Mouse (Mus musculus): ENCODE measurements around the gene Rassf6. TPM values are rescaled to one million over a fixed set of nuclear protein-coding genes. Genes with fewer than 3 reads are reported as not detected.

Rassf6 gene
- polyA plus RNA-seq, 1 experiment from 2014 or later, result 0.27 TPM

DNA sequence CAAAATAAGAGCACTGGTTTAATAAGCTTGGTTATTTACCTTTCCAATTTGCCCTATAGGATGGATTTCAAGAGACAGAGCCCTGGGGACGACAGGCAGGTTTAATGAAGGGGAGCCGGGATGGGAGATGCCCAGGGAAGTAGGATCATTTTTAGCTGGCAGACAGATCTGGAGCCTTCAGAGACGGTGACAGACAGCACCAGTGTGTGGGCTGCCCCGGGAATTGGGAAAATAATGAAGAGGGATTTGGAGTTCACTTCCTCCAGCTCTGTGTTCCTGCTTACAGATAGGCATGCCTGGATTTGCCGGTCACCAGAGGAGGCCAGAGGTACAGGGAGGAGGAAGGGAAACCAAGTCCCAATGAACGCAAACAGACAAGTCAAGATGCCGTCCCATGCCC is 5.6 kb downstream of the Rassf6 start:
- no peak for DNase-seq (ENCODE audit: low spot score, missing footprints)
- H3K9me3 ChIP-seq (ENCODE audit: control insufficient read depth, low read length), result no peaks in the 10 kb centered on the region
- WGBS, result 85% methylated on average over 7 of the region's 7 CpGs
- no peaks in the 10 kb centered on the region for H3K4me1 ChIP-seq (ENCODE audit: control insufficient read depth, insufficient read depth, low read length)
- ATAC-seq (ENCODE audit: low FRiP score), result no peak
- no peak overlapping the region for H3K4me3 ChIP-seq (ENCODE audit: low read depth, low read length)
- no peaks in the 10 kb centered on the region for H3K27me3 ChIP-seq (ENCODE audit: control insufficient read depth, insufficient read depth, low read length)
- no peak overlapping the region for H3K4me2 ChIP-seq
- H3K36me3 ChIP-seq (ENCODE audit: control insufficient read depth, insufficient read depth, low read length), result no peaks in the 10 kb centered on the region
- no peak overlapping the region for H3K9ac ChIP-seq (ENCODE audit: low read length)
- H3K27ac ChIP-seq (ENCODE audit: low read depth, low read length), result no peak overlapping the region

DNA sequence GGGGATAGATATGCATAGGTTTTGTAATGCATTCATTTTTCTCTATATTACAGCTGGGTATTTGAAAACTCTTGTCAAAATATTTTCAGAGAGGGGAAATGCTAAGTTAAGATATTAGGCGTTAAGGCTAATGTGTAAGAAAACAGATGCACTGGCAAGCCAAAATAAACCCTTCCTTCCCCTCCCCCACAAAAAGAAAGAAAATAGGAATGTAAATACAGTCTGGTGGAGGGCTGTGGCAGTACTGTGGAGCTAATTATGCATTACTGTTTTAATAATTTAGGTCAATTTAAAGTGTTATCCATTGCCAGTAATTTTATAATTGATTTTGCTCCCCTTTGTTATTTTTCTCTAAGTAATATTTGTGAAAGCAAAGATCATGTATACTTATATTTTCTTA is 11.9 kb downstream of the Rassf6 start:
- Histone ChIP-seq H3K4me3 (ENCODE audit: low read depth, low read length) (no peak overlapping the region), H3K27ac (ENCODE audit: low read depth, low read length) (no peak overlapping the region), H3K9me3 (ENCODE audit: control insufficient read depth, low read length) (no peaks in the 10 kb centered on the region), H3K4me1 (ENCODE audit: control insufficient read depth, insufficient read depth, low read length) (no peaks in the 10 kb centered on the region), H3K36me3 (ENCODE audit: control insufficient read depth, insufficient read depth, low read length) (no peaks in the 10 kb centered on the region), H3K9ac (ENCODE audit: low read length) (no peak overlapping the region), H3K4me2 (no peak overlapping the region), H3K27me3 (ENCODE audit: control insufficient read depth, insufficient read depth, low read length) (no peaks in the 10 kb centered on the region)
- no peak for ATAC-seq (ENCODE audit: low FRiP score)
- no peak for DNase-seq (ENCODE audit: low spot score, missing footprints)
- 72% methylated on average over 1 of the region's 1 CpGs for WGBS

DNA sequence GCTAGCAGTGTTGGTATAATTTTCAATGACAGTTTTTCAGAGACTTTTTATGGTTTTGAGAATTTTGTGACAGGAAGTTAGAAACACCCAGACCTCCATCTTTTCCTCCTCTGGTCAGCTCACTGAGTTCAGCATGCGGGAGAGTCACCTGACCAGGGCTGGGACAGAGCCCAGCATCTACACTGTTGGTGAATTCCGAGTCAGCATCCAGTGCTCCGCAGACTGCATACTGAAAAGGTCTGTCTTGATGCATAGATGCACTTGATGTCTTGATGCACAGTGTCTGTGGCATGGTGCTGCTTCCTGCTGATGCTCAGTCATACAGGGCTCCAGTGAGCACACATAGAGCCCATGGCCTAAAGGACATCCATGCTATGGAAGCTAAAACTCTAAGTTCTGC is 12.4 kb downstream of the Rassf6 start:
- H3K4me2 ChIP-seq, result no peak overlapping the region
- H3K36me3 ChIP-seq (ENCODE audit: control insufficient read depth, insufficient read depth, low read length), result no peaks in the 10 kb centered on the region
- DNase-seq (ENCODE audit: low spot score, missing footprints) (no peak), ATAC-seq (ENCODE audit: low FRiP score) (no peak)
- 84% methylated on average over 3 of the region's 3 CpGs for WGBS
- no peak overlapping the region for H3K4me3 ChIP-seq (ENCODE audit: low read depth, low read length)
- H3K27me3 ChIP-seq (ENCODE audit: control insufficient read depth, insufficient read depth, low read length), result no peaks in the 10 kb centered on the region
- H3K9ac ChIP-seq (ENCODE audit: low read length), result no peak overlapping the region
- no peak overlapping the region for H3K27ac ChIP-seq (ENCODE audit: low read depth, low read length)
- no peaks in the 10 kb centered on the region for H3K4me1 ChIP-seq (ENCODE audit: control insufficient read depth, insufficient read depth, low read length)
- H3K9me3 ChIP-seq (ENCODE audit: control insufficient read depth, low read length), result no peaks in the 10 kb centered on the region

DNA sequence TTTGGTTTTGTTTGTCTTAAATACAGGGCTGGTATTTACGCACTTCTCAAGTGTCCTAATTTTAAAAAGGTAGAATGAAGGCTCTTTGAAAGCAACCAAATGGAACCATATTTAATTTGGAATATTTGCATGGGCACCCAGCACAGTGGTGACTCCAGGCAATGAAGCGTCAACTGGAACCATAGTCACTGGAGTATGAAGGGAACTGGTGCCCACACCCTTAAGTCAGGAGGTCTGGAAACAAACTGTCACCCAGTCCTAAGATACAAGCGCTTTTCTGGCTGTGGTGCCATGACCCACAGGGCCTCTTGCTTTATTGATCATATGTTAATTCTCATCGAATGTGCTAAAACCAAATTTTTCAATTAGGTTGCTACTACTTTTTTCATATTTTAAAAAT is 13.0 kb downstream of the Rassf6 start:
- no peaks in the 10 kb centered on the region for H3K4me1 ChIP-seq (ENCODE audit: control insufficient read depth, insufficient read depth, low read length)
- no peak overlapping the region for H3K4me3 ChIP-seq (ENCODE audit: low read depth, low read length)
- no peaks in the 10 kb centered on the region for H3K9me3 ChIP-seq (ENCODE audit: control insufficient read depth, low read length)
- no peaks in the 10 kb centered on the region for H3K27me3 ChIP-seq (ENCODE audit: control insufficient read depth, insufficient read depth, low read length)
- H3K27ac ChIP-seq (ENCODE audit: low read depth, low read length), result no peak overlapping the region
- 95% methylated on average over 4 of the region's 4 CpGs for WGBS
- H3K4me2 ChIP-seq, result no peak overlapping the region
- no peaks in the 10 kb centered on the region for H3K36me3 ChIP-seq (ENCODE audit: control insufficient read depth, insufficient read depth, low read length)
- DNase-seq (ENCODE audit: low spot score, missing footprints), result no peak
- H3K9ac ChIP-seq (ENCODE audit: low read length), result no peak overlapping the region
- ATAC-seq (ENCODE audit: low FRiP score), result no peak

DNA sequence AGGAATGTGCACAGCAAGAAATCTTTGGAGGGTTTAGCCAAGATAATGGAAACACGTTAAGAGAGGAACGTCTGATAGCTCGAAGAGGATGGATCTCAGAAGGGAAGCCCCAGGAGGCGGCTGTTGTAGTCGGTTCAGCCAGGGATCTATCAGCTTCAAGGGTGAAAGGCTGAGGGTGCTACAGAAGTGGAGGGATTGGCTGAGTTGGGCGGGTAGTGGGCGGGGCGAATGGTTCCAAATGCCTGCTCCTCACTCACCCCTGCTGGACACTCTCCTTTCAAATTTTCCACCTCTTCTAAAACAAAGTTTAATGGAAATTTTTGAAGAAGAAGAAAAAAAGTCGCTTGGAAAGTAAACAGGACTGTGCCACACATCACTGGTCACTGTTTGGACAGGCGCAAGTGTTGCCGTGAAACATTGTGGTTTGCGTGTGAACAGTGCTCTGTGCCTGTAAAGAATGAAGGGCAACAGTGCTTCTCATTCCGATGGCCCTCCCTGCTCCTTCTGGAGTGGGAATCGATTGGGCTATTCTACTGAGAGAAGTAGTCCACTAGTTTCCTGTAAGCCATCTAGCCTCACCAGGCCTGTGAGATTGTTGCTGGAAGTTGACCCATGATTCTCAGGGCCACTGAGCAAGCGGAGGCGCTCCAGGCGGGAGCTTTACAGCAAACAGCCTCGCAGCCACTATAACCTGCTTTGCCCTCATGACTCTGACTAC is 15.6 kb downstream of the Rassf6 start:
- no peak overlapping the region for H3K4me2 ChIP-seq
- no peaks in the 10 kb centered on the region for H3K36me3 ChIP-seq (ENCODE audit: control insufficient read depth, insufficient read depth, low read length)
- ATAC-seq (ENCODE audit: low FRiP score), result no peak
- no peak overlapping the region for H3K9ac ChIP-seq (ENCODE audit: low read length)
- no peak for DNase-seq (ENCODE audit: low spot score, missing footprints)
- no peaks in the 10 kb centered on the region for H3K27me3 ChIP-seq (ENCODE audit: control insufficient read depth, insufficient read depth, low read length)
- no peaks in the 10 kb centered on the region for H3K9me3 ChIP-seq (ENCODE audit: control insufficient read depth, low read length)
- H3K4me1 ChIP-seq (ENCODE audit: control insufficient read depth, insufficient read depth, low read length), result no peaks in the 10 kb centered on the region
- H3K4me3 ChIP-seq (ENCODE audit: low read depth, low read length), result no peak overlapping the region
- 75% methylated on average over 18 of the region's 18 CpGs for WGBS
- no peak overlapping the region for H3K27ac ChIP-seq (ENCODE audit: low read depth, low read length)

DNA sequence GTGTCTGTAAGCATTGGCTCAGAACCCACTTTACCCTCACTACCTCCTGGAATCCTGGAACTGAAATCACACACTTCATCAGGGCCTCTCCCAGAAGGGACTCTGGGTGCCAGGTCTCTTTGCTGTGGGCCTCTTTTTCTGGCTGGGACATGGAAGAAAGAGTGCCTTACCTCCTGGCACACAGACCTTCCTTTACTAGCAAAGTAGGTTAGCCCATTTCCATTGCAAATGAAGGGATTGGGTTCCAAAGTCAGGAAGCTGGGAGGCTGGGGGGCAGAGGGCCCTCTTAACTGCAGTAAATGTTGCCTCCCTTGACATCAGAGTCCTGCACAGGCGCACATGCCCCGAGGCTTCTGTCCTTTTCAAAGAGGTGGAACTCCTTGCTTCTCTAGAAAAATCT is 17.2 kb downstream of the Rassf6 start:
- Histone ChIP-seq H3K27ac (ENCODE audit: low read depth, low read length) (no peak overlapping the region), H3K4me2 (no peak overlapping the region), H3K9ac (ENCODE audit: low read length) (no peak overlapping the region), H3K36me3 (ENCODE audit: control insufficient read depth, insufficient read depth, low read length) (no peaks in the 10 kb centered on the region), H3K4me1 (ENCODE audit: control insufficient read depth, insufficient read depth, low read length) (no peaks in the 10 kb centered on the region), H3K9me3 (ENCODE audit: control insufficient read depth, low read length) (no peaks in the 10 kb centered on the region), H3K4me3 (ENCODE audit: low read depth, low read length) (no peak overlapping the region), H3K27me3 (ENCODE audit: control insufficient read depth, insufficient read depth, low read length) (no peaks in the 10 kb centered on the region)
- ATAC-seq (ENCODE audit: low FRiP score) (no peak), DNase-seq (ENCODE audit: low spot score, missing footprints) (no peak)
- 86% methylated on average over 2 of the region's 2 CpGs for WGBS

DNA sequence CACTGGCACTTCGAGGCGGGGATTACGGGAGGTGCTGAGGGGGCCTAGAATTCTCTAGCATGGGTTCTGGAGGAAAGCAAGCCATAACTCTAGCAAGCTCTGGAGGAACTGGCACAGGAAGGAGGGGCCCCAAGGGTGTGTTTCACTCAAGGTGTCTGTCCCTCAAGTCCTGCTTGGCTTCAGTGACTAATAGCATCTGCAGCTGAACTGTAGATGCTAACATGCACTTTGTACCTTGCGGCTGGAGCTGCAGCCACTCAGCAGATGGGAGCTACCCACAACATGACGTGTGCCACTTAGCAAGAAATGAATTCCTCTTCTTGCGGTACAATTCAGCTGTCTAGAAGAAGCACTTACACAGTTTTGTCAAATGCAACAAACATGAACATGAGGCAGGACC is 18.7 kb downstream of the Rassf6 start:
- H3K9ac ChIP-seq (ENCODE audit: low read length), result no peak overlapping the region
- no peak overlapping the region for H3K4me3 ChIP-seq (ENCODE audit: low read depth, low read length)
- H3K4me2 ChIP-seq, result no peak overlapping the region
- WGBS, result 96% methylated on average over 6 of the region's 6 CpGs
- H3K4me1 ChIP-seq (ENCODE audit: control insufficient read depth, insufficient read depth, low read length), result no peaks in the 10 kb centered on the region
- ATAC-seq (ENCODE audit: low FRiP score), result no peak
- no peak for DNase-seq (ENCODE audit: low spot score, missing footprints)
- no peak overlapping the region for H3K27ac ChIP-seq (ENCODE audit: low read depth, low read length)
- no peaks in the 10 kb centered on the region for H3K36me3 ChIP-seq (ENCODE audit: control insufficient read depth, insufficient read depth, low read length)
- no peaks in the 10 kb centered on the region for H3K27me3 ChIP-seq (ENCODE audit: control insufficient read depth, insufficient read depth, low read length)
- no peaks in the 10 kb centered on the region for H3K9me3 ChIP-seq (ENCODE audit: control insufficient read depth, low read length)

DNA sequence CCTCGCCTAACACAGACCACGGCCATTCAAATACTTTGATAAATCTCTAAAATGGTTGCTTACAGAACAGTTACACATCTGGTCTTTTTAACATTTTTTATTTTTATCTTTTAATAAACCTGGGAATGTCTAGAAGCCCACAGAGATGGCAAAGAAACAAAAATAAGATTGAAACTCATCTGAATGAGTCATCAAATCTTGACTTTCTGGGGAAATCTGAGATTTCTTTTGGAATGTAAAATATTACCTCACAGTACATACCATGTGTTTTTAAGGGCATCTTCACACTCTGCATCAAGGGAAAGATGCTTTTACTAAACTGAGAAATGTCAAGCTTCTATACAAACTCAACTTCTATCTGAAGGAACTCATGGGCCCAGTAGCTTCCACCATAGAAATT is 19.1 kb downstream of the Rassf6 start:
- Histone ChIP-seq H3K4me3 (ENCODE audit: low read depth, low read length) (no peak overlapping the region), H3K9me3 (ENCODE audit: control insufficient read depth, low read length) (no peaks in the 10 kb centered on the region), H3K27ac (ENCODE audit: low read depth, low read length) (no peak overlapping the region), H3K36me3 (ENCODE audit: control insufficient read depth, insufficient read depth, low read length) (no peaks in the 10 kb centered on the region), H3K4me2 (no peak overlapping the region), H3K4me1 (ENCODE audit: control insufficient read depth, insufficient read depth, low read length) (no peaks in the 10 kb centered on the region), H3K9ac (ENCODE audit: low read length) (no peak overlapping the region), H3K27me3 (ENCODE audit: control insufficient read depth, insufficient read depth, low read length) (no peaks in the 10 kb centered on the region)
- DNase-seq (ENCODE audit: low spot score, missing footprints), result no peak
- no peak for ATAC-seq (ENCODE audit: low FRiP score)
- WGBS, result 93% methylated on average over 2 of the region's 2 CpGs

DNA sequence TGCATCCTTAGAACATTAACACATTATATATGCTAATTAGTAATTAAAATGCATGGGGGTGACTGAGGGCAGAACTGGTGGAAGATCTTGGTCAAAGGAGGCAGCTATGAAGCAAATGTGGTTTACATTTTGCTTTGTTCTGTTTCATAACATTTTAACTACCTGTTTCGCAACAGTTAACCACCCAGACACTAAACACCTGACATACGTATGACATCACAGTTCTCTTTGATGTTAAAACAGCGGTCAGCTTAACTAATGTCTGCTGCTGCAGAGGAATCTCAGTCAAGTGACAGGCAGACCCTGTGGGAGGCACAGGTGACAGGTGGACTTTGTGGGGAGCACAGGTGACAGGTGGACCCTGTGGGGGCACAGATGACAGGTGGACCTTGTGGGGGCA is 22.6 kb downstream of the Rassf6 start:
- Histone ChIP-seq H3K4me2 (no peak overlapping the region), H3K4me3 (ENCODE audit: low read depth, low read length) (no peak overlapping the region), H3K27me3 (ENCODE audit: control insufficient read depth, insufficient read depth, low read length) (no peaks in the 10 kb centered on the region), H3K36me3 (ENCODE audit: control insufficient read depth, insufficient read depth, low read length) (no peaks in the 10 kb centered on the region), H3K9me3 (ENCODE audit: control insufficient read depth, low read length) (no peaks in the 10 kb centered on the region), H3K27ac (ENCODE audit: low read depth, low read length) (no peak overlapping the region), H3K9ac (ENCODE audit: low read length) (no peak overlapping the region), H3K4me1 (ENCODE audit: control insufficient read depth, insufficient read depth, low read length) (no peaks in the 10 kb centered on the region)
- WGBS, result 94% methylated on average over 3 of the region's 3 CpGs
- DNase-seq (ENCODE audit: low spot score, missing footprints) (no peak), ATAC-seq (ENCODE audit: low FRiP score) (no peak)
